Mouse (Mus musculus) lung, postnatal 10 days (tissue): ENCODE data around the gene Wdfy4.

Source experiments
- DNase-seq: peaks from one replicate; pipeline ENCODE4 v3.0.0; 2021

Gene Wdfy4

DNA sequence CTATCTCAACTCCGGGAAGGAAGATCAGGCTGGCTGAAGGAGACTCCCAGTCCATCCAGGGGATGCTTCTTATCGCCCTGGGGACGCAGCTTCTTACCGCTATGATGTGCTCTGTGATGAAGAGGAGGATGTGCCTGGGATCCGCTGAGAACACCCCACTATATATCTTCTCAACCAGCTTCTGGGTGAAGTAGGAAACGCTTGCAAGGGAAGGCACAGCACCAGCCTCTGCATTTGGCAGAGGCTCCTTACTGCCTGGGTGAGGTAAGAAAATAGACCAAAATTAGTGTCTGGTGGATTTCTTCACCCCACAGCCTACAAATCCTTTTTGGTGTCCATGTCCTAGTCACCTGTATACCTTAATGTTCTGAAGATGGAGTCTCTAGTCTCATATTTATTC is 107.2 kb downstream of the Wdfy4 start:
- DNase-seq = no peak

DNA sequence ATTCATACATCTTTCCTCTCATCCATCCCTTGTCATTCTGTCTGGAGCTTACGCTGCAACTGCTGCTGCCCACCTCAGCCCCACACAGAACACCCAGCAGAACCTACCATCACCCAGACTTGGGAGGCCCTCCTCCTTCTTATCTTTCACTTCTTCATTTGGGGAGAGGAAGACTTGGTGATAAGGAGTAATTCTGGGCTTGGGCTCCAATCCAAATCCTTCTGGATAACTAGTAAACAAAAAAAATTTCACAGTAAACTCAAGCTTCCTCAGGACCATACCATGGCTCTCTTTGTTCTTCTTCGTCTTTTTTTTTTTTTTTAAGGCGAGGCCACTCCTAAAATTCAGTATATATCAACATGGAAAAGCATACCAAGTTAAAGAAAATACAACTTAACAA is 112.0 kb downstream of the Wdfy4 start:
- DNase-seq = no peak

DNA sequence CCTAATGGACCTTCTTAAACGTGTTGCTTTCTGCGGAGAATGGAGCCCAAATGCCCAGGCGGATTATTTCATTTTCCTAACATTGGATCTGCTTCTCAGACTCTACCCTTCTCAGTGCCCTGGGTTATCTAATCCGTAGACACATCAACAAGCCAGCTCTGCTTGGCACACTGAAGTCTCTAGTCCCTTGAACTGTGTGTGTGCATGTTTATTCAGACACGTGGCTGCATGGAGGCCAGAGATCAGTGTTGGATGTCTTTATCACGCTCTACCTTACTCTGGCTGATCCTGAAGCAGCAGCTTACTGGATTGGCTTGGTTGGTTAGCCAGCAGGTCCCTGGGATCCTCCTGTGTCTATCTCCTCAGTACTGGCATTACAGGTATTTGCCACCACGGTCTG is 113.0 kb downstream of the Wdfy4 start:
- no peak for DNase-seq

DNA sequence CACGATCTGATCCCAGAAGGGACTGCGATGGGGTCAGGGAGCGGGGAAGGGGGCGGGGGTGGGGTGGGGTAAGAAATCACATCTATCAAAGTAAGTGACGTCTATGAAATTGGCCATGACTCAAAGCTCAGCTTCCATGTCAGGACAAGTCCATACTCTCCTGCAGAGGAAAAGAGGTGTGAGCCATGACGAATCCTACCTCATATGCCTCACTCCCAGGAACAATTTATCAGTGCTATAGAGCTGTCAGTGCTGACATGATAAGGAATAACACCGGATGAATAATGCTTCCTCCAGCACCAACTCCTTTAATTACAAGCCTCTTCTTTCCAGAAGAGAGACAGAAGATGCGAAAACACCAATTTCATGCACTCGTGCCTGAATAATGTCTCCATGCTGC is 117.6 kb downstream of the Wdfy4 start:
- no peak for DNase-seq

DNA sequence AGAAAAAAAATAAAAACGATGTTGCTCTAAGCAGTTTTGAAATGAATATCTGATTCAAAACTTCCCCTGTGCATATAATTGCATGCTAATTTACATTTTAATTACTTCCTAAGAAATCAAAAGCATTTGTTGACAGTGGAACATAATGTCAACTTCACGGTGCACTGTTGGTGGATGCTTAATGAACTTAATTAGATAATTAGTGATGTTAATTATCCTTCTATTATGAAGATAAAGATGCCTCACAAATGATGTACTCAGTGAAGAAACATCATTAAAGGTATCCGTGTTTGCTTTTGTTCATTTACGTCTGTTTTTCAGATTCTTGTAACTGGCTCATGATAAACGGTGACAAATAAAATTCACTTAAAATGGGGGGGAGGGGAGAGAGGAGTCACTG is 122.3 kb downstream of the Wdfy4 start:
- DNase-seq = no peak

DNA sequence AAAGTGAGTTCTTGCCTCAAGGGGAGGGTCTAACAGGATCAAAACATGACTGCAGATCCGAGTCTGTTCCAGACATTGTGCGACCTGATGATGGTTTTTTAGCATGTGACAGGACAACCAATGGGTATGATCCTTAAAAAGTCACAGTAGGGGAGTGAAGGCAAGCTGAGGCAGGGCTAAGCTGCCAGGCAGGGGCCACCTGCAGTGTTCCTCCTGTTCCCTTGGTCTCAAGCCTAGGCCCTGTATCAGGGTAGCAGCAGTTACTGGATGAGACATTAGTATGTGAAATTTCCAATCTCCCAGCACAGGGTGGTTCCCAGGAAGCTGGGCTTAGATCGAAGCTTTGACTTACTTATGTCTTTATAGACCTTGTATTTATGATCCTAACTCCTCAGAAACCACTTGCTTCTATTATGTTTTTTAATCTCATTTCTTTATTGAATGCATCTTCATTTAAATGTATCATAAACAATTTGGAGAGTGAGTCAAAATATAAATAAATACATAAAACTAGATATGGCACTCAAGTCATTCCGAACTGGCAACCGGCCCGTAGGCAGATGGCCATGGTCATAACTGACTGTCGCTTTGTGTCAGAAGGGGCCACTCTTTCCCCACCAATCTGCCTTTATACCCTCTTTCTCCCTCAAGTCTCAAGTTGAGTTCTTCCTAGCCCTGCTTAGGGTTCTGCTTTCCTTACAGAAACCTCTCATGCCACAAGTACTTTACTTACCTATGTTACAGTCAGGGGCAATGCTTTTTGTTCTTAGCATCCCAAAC is 126.2 kb downstream of the Wdfy4 start:
- no peak for DNase-seq

DNA sequence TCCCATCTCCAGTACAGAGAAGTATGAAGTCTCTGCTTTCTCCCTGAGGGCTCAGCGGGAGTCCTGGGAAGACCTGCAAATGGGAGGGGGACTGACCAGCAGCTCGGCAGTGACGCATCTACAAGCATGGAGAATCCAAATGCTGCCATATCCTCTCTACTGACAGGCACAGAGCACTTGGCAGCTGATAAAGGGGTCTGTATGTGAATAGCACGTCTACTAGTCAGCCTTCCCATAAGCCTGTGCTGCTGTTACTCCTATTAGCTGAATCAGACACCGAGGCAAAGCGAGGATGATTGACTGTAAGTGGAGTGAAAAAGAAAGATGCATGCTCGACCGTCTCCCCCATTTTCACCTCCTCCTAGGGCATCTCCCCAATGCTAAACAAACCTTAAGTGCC is 131.9 kb downstream of the Wdfy4 start:
- no peak for DNase-seq

DNA sequence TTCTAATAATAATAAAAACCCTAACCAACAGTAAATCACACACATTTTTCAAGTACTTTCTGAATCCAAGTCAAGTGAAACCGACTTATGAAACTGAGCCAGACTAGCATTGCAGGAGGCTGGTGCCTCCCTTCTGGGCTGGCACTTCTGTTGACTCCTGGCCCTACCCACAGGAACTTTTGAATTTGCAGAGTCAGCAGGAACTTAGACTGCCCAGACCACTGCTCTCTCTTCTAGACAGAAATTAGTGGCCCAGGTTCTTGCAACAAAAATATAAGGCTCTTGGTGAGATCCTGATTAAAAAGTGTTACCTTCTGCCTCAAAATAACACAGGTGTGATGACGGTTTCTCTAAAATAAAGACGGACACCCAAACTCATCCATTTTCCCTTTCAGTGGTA is 140.1 kb downstream of the Wdfy4 start:
- DNase-seq = no peak

DNA sequence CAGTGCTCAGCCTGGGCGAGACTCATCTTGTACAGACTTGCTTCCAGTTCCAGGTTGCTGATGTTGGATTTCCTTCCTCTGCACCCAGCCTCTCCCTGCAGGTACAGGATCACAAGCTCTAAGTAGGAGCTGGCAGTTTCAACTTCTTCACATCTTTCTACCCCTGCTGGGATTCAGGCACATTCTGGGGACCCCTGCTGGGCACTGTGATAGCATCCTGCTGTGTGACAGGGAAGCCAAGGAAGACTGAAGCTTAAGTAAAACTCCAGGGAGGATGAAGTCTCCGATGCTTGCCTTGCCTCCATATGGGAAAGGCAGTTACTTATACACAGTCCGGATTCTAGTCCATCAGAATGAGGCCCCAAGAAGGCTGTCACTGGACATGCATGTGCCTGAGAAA is 148.5 kb downstream of the Wdfy4 start:
- DNase-seq = peak; percentile 13

DNA sequence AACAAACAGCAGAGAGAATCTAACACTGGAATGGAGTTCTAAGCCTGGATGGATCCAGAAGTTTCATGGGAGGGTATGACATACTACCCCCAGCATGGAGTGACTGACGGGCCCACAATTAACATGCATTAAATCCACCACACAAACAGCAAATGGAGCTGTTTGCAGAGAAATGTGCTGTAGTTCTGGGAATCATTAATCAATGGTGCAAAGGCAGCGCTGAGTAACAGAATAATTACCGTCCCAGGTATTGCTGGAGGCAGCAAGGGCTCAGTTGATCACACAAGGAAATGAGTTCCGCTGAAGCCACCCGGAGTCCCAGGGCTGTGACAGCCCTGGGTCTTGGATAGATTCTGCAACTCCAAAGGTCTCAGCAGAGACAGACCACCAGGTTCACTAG is 149.9 kb downstream of the Wdfy4 start:
- DNase-seq = no peak

DNA sequence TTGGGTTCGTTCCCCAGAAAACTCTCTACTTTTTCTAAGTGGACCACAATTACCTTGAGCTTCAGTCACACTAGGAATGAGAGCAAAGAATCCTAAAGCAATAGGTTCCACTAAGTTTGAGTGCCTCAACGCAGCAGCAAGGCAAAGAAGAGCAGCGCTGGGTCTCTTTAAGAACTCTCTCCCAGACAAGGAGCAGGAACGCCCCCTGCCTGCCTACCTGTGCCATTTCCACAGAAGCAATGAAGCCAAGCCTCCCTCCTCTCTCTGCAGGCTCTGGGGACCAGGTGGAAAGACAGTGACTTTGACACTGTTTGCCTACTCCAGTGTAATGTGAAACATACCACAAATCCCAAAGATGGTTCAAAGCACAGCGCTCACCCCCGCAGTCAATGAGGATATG is 151.9 kb downstream of the Wdfy4 start:
- peak; percentile 58 for DNase-seq

DNA sequence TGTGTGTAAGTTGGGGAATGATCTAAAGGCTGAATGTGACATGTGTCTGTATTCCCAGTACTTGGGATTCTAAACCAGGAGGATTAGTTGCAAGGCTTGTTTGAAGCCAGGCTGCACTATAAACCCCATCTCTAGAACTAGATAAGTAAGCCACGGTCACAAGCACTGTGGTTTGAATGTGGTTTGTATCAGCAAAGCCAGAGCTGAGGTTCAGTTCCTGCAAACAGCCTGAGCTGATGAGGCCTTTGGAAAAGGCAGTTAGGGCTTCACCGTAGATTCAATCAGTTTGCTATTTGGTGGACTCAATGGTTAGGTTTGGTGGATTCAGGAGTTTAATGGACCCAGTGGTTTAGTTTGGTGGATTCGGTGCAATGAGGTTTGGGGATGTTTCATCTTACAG is 154.5 kb downstream of the Wdfy4 start:
- no peak for DNase-seq

DNA sequence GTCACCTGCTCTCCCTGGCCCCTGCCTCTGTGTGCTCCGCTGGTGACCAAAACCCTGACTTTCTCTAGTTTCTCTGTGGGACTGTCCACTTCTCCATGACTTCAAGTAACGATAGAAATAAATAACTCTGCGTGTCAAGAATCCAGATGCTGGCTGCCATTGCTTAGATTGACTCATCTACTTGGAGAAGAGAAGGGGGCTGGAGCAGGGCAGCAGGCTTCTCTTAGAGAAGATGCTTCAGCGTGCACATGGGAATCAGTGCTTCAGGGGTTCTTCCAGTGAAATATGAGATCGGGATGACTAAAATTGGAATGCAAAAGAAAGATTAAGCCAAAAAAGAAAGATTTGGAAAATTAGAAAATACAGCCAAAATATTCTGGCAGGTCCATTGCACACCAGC is 165.7 kb downstream of the Wdfy4 start:
- DNase-seq = peak; percentile 24

DNA sequence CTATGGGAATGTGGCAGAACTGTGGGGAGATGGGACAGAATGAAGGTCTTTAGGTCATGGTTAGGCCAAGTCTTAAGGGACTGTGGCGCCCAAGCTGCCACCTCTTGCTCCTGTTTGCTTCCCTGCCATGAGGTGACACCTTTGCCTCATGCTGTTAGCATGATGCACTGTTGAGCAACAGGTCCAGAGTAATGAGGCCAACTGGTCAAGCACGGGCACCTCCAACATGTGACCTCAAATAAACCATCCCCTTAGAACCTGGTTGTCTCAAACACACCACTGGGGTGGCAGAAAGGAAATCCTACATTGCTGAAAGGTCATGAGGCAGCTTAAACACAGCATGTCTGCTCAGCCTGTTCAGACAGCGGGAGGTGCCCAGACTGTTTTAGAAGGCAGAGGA is 166.3 kb downstream of the Wdfy4 start:
- no peak for DNase-seq

DNA sequence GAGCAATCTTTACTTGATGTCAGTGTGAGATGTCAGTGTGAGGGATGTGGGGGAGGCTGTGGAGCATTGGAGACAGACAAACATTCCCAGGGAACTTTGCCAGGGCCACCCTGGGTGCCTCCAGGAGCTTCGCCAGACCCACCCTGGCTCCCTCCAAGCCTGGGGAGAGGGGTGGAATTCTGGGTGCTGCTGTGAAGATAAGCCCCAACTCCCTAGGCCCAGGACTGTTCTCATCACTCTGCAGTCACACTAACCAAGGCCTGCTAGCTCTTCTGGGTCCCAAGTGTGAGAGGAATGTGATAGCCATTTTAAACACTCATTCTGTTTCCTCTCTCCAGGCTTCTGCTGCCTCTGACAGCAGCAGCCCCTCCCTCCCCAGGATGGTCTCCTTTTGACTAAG is 177.7 kb downstream of the Wdfy4 start:
- peak; percentile 15 for DNase-seq

DNA sequence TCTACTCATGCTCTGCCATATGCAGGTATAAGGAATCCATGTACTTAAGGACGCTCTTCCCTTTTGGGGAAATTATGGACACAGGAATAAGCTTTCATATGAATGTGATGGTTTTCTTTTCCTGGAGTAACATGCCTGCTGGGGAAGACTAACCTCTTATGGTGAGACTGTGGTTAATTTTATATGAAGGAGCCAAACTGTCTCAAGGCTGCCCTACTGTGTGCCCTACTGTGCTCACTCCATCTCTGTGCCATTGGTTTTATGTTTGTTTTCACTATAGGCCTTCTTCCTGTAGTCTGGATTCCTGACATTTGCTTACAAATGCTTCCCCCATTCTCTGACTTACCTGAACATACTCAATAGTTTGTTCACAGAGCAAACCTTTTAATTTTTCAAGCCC is 180.2 kb downstream of the Wdfy4 start:
- no peak for DNase-seq

DNA sequence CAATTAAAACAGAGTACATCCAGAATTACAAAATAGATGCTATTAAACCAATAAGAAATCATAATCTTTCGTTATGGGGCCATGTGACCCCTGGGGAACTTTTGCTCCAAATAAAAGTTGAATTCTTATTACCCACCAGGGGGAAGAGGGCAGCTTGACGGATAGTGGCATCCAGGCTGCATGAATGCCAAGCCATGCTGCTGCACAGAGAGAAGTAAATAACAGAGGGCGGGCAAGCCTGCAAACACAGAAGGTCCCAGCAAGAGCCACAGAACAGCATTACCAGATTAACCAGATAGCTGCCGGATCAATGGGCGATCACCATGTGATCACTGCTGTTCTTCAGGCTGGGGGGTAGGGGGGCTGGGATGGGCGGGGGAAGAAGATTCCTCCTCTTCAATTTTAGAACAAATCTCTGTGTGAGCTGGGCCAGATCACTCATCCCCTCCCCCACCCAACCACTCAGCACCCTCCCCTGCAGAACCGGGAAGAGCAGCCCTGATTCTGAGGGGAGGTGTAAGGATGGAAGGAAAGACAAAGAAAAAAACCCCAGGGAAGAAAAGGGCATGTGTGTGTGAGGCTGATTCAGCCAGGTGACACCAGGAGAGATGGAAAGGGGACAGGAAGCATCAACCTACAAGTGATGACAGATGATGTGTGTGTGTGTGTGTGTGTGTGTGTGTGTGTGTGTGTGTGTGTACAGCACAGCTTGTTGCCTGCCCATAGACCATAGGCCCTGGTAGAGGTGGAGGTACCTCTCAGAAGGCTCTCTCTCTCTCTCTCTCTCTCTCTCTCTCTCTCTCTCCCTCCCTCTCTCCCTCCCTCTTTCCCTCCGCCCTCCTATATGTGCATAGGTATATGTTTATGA is 185.0 kb downstream of the Wdfy4 start:
- DNase-seq = no peak

DNA sequence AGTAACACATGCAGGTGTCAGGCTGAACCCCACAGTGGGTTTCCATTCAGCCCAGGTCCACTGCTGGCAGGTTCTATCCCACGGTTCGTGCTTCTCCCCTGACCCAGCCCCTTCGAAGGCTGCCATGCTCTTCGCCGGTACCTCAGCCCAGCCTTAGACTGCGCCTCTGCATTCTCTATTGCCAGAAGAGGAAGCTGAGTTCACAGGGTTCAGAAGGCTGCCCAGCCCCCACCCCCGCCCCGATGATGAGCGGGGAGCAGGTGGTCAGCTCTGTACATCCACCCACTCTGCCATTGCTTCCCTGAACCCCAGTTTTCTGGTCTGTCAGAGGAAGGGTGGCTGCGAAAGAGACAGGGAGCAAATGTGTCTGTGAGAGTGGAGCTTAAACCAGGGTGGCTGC is 185.8 kb downstream of the Wdfy4 start:
- no peak for DNase-seq

DNA sequence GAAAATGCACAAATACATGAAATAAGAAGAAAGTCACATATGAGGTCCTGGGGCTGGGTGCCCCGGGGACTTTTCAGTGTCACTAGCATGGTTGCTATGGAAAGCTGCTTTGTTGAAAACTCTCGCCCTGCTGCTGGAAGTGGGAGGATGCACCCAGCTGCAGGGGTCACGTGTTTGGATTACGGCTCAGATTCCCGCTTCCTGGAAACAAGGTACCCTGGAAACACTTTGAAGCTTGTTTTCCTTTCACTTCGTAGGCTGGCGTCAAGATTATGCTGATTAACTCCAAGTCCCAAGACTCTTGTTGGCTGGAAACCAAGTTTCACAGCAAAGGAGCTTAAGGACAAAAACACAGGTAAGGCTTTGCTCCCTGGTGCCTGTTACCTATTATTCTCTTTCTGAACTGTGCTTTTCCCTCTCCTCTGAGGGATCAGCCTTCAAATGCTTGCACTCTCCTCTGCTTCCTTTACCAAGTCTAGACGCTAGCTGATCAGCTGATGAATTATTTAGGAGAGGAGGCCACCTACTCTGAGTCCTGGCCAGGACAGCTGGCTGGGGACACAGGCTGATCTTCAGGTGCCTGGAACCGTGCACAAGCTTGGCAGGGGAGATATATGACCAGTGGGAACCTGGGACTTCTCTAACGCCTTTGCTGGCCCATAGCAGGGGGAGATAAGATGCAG is 190.2 kb downstream of the Wdfy4 start:
- peak; percentile 60 for DNase-seq

DNA sequence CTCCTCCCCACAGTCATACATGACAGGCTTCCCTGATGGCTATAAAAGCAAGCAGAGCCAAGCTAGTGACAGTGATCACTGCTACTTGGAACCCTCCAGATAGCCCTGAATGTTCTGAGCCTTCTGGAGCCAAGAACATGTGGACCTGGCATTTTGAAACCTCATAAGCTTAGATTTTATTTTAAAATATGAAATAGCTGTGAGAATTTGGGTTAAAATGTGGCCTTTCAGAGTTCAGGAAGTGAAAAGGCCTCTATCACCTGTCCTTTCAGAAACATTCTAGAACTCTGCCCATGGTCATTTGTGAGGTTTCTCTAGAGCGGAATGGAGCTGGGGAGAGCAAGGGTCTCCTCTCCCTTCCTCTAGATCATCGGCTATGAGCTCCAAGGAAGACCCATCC is 194.2 kb downstream of the Wdfy4 start, which contains the start of gene Lrrc18:
TSS of gene Lrrc18 (plus strand) at position 301 of the 400 bp plus-strand sequence.
- no peak for DNase-seq

DNA sequence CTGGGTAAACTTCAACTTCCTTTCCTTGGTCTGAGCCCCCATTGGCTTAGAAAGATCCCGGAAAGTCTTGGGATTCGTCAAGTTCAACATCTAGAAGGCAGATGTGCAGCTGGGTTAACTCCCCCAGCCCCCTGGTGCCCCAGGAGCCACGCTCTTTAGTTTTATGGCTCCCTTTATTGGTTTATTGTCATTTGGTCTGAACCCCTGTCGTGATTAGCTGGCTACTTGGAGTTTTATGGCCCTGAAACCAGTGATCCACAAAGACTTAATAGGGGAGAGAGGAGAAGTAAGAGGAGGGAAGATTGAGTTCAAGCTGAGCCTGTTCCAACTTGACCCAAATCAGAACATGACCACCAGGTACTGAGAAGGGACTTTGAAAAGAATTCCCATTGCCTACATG is 198.6 kb downstream of the Wdfy4 start:
- no peak for DNase-seq

DNA sequence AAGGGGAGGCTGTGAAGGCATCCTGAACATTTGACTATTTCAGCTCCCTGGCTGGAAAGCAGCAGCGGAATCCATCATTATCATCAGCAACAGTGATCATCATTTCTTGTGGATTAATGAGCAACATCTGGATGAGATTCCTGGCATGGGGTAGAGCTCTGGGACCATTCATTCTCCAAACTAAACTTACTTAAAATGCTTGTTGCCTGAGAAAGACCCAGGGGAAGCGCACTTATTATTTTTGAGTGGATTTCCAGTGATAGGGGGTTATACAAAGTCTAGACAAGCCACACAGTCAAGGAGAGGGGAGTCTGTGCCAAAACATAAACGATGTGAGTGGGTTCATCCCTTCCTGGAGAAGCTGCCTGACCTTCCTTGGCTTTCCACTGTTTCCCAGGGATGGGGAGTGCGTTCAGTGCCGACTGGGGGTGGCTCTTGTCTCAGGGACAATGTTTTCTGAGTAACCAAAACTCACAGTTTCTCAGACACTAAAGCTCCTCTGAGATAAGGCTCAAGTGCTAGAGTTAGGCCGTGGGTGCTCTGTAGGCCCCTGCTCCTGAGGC is 201.1 kb downstream of the Wdfy4 start:
- DNase-seq = no peak

DNA sequence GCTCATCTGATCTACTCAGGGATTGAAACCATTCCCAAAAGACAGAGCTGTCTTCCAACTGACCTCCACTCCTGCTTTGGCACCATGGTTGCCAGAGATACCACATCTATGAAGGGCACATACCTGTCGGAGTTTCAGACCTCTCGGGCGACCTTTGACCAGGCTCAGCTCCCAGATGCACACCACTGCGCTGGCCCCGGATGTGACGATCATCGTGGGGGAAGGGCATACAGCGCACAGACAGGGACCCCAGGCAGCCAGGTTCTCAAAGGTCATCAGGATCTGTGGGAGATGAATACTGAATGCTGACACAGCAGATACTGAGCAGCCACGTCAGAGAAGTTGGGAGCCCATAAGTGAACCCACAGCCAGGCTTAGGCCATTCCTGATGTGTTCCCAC is 214.6 kb downstream of the Wdfy4 start:
- DNase-seq = no peak
